Mouse (Mus musculus): ENCODE measurements around the gene Pop4. TPM values are rescaled to one million over a fixed set of nuclear protein-coding genes. Genes with fewer than 3 reads are reported as not detected.

Gene Pop4
- polyA plus RNA-seq, 1 experiment from 2014 or later, result 28.5 TPM

DNA sequence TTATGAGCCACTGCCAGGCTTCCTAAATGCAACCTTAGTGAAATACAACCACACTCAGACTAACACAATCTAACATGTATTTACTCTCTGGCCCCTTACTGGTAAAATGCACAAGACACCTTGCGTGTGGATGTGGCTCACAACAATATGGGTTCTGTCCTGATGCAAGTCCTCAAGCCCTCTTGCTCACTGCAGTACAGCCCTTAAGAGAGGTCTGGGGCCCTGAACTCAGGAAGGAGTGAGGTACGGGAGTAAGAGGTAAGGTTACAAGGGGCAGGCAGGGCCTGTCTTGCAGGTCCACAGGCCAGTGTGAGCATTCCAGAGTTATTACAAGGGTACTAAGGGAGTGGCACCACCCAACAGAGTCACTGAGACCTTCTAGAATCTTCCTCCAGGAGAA is 45.0 kb downstream of the Pop4 start:
- Histone ChIP-seq H3K36me3 (ENCODE audit: insufficient read depth, low read length) (no peaks in the 10 kb centered on the region), H3K4me3 (ENCODE audit: low read depth, low read length) (peak overlapping the region; percentile 59; the same call in 1 of the 2 replicates), H3K9me3 (ENCODE audit: low read length) (no peaks in the 10 kb centered on the region), H3K4me2 (replicated peaks; ENCODE audit: low read depth, low read length) (peak overlapping the region; percentile 74), H3K9ac (replicated peaks; ENCODE audit: low read depth) (no peak overlapping the region), H3K4me1 (ENCODE audit: insufficient read depth, low read depth, low read length) (peaks cover 2% of the 10 kb centered on the region; the same call in 1 of the 2 replicates), H3K27me3 (replicated peaks; ENCODE audit: insufficient read depth, low read length) (no peaks in the 10 kb centered on the region), H3K27ac (ENCODE audit: low read length) (peak overlapping the region; percentile 90)
- ATAC-seq, result no peak
- TF ChIP-seq CTCF (IDR thresholded peaks at IDR 0.05), result no peak
- peak; percentile 39 for DNase-seq (ENCODE audit: low spot score)
- WGBS, result 61% methylated on average over 2 of the region's 2 CpGs

GRCm38 (mm10) chr7:38224577-38225369 is 46.5 kb downstream of the Pop4 start:
- 67% methylated on average over 13 of the region's 13 CpGs for WGBS
- Histone ChIP-seq H3K4me1 (ENCODE audit: insufficient read depth, low read depth, low read length) (peaks cover 2% of the 10 kb centered on the region; the same call in 1 of the 2 replicates), H3K9ac (replicated peaks; ENCODE audit: low read depth) (no peak overlapping the region), H3K9me3 (ENCODE audit: low read length) (no peaks in the 10 kb centered on the region), H3K27ac (ENCODE audit: low read length) (no peak overlapping the region), H3K27me3 (replicated peaks; ENCODE audit: insufficient read depth, low read length) (no peaks in the 10 kb centered on the region), H3K4me2 (replicated peaks; ENCODE audit: low read depth, low read length) (no peak overlapping the region), H3K36me3 (ENCODE audit: insufficient read depth, low read length) (no peaks in the 10 kb centered on the region), H3K4me3 (ENCODE audit: low read depth, low read length) (no peak overlapping the region)
- ATAC-seq, result no peak
- no peak for DNase-seq (ENCODE audit: low spot score)
- TF ChIP-seq CTCF (IDR thresholded peaks at IDR 0.05) (no peak), EP300 (IDR thresholded peaks at IDR 0.05) (no peak)

GRCm38 (mm10) chr7:38220866-38221265 is 50.4 kb downstream of the Pop4 start:
- TF ChIP-seq CTCF (IDR thresholded peaks at IDR 0.05) (no peak), EP300 (IDR thresholded peaks at IDR 0.05) (no peak)
- Histone ChIP-seq H3K4me2 (replicated peaks; ENCODE audit: low read depth, low read length) (no peak overlapping the region), H3K9ac (replicated peaks; ENCODE audit: low read depth) (no peak overlapping the region), H3K36me3 (ENCODE audit: insufficient read depth, low read length) (no peaks in the 10 kb centered on the region), H3K4me3 (ENCODE audit: low read depth, low read length) (no peak overlapping the region), H3K27ac (ENCODE audit: low read length) (no peak overlapping the region), H3K27me3 (replicated peaks; ENCODE audit: insufficient read depth, low read length) (no peaks in the 10 kb centered on the region), H3K4me1 (ENCODE audit: insufficient read depth, low read depth, low read length) (no peaks in the 10 kb centered on the region), H3K9me3 (ENCODE audit: low read length) (no peaks in the 10 kb centered on the region)
- WGBS, result 94% methylated on average over 7 of the region's 7 CpGs
- DNase-seq (ENCODE audit: low spot score) (no peak), ATAC-seq (no peak)

DNA sequence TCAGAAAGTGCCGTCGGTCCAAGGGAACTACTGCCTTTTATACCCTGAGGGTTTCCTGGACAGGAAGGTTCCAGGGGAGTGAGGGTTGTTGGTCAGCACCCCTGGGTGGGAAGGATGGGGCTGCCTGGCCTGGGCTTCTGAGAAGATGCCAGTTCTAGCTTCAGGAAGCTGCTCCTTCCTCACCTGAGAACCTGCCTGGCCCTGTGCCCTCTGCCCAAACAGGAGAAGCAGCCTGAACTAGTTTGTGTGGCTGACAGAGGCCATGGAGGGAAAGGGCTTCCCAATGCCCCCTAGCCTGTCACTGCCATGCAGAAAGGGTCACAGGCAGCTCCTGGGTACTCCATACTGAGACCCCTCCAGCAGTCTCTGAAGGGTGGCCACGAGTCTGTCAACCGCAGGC is 51.7 kb downstream of the Pop4 start:
- no peak for DNase-seq (ENCODE audit: low spot score)
- no peaks in the 10 kb centered on the region for H3K4me1 ChIP-seq (ENCODE audit: insufficient read depth, low read depth, low read length)
- H3K4me2 ChIP-seq (replicated peaks; ENCODE audit: low read depth, low read length), result no peak overlapping the region
- TF ChIP-seq CTCF (IDR thresholded peaks at IDR 0.05), result no peak
- TF ChIP-seq EP300 (IDR thresholded peaks at IDR 0.05), result no peak
- H3K36me3 ChIP-seq (ENCODE audit: insufficient read depth, low read length), result no peaks in the 10 kb centered on the region
- no peak overlapping the region for H3K27ac ChIP-seq (ENCODE audit: low read length)
- H3K9ac ChIP-seq (replicated peaks; ENCODE audit: low read depth), result no peak overlapping the region
- ATAC-seq, result no peak
- WGBS, result 87% methylated on average over 4 of the region's 4 CpGs
- no peaks in the 10 kb centered on the region for H3K27me3 ChIP-seq (replicated peaks; ENCODE audit: insufficient read depth, low read length)
- no peaks in the 10 kb centered on the region for H3K9me3 ChIP-seq (ENCODE audit: low read length)
- no peak overlapping the region for H3K4me3 ChIP-seq (ENCODE audit: low read depth, low read length)

DNA sequence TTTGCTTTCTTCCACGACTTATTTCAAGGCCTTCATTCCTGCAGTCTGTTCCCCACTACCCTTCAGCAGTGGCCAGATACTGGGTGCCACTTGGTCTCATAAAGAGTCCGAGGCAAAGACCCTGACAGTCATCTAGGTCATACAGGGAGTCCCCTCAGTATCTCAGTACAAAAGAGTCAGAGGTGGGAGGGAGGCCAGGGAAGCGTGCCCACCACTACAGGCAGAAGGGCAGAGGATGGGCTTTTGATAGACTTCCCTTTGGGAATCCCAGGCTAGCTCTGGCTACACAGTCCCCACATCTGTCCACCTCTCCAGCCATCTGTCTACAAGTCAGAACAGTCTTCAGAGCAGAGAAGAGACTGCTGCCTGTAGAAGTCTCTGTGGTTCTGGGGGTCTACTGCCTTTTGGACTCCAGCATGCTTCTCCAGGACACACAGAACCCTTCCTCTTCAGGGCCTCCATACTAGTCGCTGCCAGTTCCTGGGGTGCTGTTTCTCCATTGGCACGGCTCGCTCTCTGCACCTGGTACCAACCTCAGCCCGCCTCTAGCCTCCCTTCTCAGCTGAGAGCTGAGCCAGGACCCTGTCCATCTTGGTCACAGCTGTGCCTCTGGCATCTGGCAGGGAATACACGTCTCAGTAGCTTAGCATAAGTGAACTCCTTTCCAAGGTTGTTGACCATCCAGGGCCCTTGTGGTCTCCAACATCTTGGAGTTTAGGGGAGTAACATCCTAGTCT is 52.4 kb downstream of the Pop4 start:
- DNase-seq (ENCODE audit: low spot score) (no peak), ATAC-seq (no peak)
- Histone ChIP-seq H3K36me3 (ENCODE audit: insufficient read depth, low read length) (no peaks in the 10 kb centered on the region), H3K9ac (replicated peaks; ENCODE audit: low read depth) (no peak overlapping the region), H3K4me2 (replicated peaks; ENCODE audit: low read depth, low read length) (no peak overlapping the region), H3K9me3 (ENCODE audit: low read length) (no peaks in the 10 kb centered on the region), H3K4me1 (ENCODE audit: insufficient read depth, low read depth, low read length) (no peaks in the 10 kb centered on the region), H3K4me3 (ENCODE audit: low read depth, low read length) (no peak overlapping the region), H3K27ac (ENCODE audit: low read length) (peak overlapping the region; percentile 51), H3K27me3 (replicated peaks; ENCODE audit: insufficient read depth, low read length) (no peaks in the 10 kb centered on the region)
- 78% methylated on average over 8 of the region's 8 CpGs for WGBS
- TF ChIP-seq CTCF (IDR thresholded peaks at IDR 0.05) (no peak), EP300 (IDR thresholded peaks at IDR 0.05) (no peak)

DNA sequence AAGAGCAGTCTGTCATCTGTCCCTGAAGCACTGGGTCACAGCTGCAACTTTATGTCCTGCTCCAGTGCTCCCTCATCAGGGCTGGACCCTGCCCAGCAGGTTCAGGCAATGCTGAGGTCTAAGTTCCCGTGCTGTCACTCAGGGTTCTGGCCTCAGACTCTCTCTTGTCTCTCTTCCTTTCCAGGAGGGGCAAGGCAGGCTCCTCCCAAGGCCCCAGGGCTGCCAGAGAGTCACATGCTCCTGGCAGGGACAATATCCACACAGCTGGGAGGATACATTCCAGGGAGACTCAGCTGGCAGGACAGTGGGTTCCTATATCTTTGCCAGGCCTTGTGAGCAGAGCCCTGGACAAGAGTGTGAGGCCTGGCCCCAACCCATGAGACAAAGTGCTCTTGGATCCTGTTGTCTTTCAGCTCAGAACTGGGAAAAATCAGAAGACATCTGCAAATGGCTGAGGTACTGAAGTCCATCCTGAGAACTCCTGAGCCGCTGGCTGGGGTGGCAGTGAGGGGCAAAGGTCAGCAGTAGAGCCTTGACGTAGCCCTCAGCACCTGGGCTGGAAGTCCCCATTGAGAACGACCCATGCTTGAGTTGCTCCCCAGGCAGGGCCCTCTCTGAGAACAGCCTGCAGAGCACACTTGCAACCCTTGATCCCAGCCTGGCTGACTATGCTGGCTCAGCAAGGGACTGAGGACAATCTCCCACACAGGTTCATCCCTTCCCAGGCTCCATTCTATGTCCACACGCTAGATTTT is 53.6 kb downstream of the Pop4 start:
- Histone ChIP-seq H3K9me3 (ENCODE audit: low read length) (no peaks in the 10 kb centered on the region), H3K36me3 (ENCODE audit: insufficient read depth, low read length) (no peaks in the 10 kb centered on the region), H3K4me3 (ENCODE audit: low read depth, low read length) (no peak overlapping the region), H3K27ac (ENCODE audit: low read length) (peak overlapping the region; percentile 68), H3K4me1 (ENCODE audit: insufficient read depth, low read depth, low read length) (no peaks in the 10 kb centered on the region), H3K9ac (replicated peaks; ENCODE audit: low read depth) (no peak overlapping the region), H3K4me2 (replicated peaks; ENCODE audit: low read depth, low read length) (no peak overlapping the region), H3K27me3 (replicated peaks; ENCODE audit: insufficient read depth, low read length) (no peaks in the 10 kb centered on the region)
- peak; percentile 95 for ATAC-seq
- whole genome bisulfite sequencing, result 53% methylated on average over 5 of the region's 5 CpGs
- TF ChIP-seq CTCF (IDR thresholded peaks at IDR 0.05) (peak; percentile 46), EP300 (IDR thresholded peaks at IDR 0.05) (peak; percentile 60; the same call in 1 of the 2 replicates)
- peak; percentile 92 for DNase-seq (ENCODE audit: low spot score)
